Mouse (Mus musculus): ENCODE results near the gene Polr3e.

The Polr3e gene

GRCm38 (mm10) chr7:120917592-120918461 is at the start of gene Polr3e:
Gene Polr3e (plus strand): TSS chr7:120917744.
- in situ Hi-C loops (cut with MboI; ENCODE audit: low sequenced_read_pairs), result no loop called here

- in situ Hi-C loops (cut with MboI; ENCODE audit: low sequenced_read_pairs), result no loop called here
Measured at GRCm38 (mm10) chr7:120869883-120870282, 47.7 kb upstream of the Polr3e start.

- in situ Hi-C loops (cut with MboI; ENCODE audit: low sequenced_read_pairs), result no loop called here
Measured at GRCm38 (mm10) chr7:120870431-120871008, 47.0 kb upstream of the Polr3e start.

DNA sequence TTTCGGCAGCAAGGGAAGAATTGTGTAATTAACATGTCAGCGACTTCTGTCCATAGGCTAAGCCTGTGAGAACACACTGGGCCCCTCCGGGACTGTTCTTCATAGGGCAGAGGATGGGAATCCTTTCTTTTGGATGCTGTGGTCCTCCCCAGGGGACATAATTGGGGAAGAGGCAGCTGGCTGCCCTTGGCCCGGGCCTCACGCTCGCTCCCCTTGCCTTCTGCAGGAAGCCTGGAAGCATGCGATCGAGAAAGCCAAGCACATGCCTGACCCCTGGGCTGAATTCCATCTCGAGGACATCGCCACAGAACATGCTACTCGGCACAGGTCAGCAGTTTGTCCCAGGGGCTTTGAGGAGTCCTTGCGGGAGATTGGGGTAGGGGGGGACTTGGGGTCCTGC is 44.5 kb upstream of the Polr3e start:
- in situ Hi-C loops (cut with MboI; ENCODE audit: low sequenced_read_pairs), result no loop called here

GRCm38 (mm10) chr7:120874021-120874420 is 43.5 kb upstream of the Polr3e start:
- in situ Hi-C loops (cut with MboI; ENCODE audit: low sequenced_read_pairs), result no loop called here

- in situ Hi-C loops (cut with MboI; ENCODE audit: low sequenced_read_pairs), result no loop called here
Measured at GRCm38 (mm10) chr7:120874764-120875539, 42.6 kb upstream of the Polr3e start.

- in situ Hi-C loops (cut with MboI; ENCODE audit: low sequenced_read_pairs), result no loop called here
Measured at GRCm38 (mm10) chr7:120875540-120876388, 41.8 kb upstream of the Polr3e start.

- in situ Hi-C loops (cut with MboI; ENCODE audit: low sequenced_read_pairs), result no loop called here
Measured at GRCm38 (mm10) chr7:120878271-120878670, 39.3 kb upstream of the Polr3e start.

DNA sequence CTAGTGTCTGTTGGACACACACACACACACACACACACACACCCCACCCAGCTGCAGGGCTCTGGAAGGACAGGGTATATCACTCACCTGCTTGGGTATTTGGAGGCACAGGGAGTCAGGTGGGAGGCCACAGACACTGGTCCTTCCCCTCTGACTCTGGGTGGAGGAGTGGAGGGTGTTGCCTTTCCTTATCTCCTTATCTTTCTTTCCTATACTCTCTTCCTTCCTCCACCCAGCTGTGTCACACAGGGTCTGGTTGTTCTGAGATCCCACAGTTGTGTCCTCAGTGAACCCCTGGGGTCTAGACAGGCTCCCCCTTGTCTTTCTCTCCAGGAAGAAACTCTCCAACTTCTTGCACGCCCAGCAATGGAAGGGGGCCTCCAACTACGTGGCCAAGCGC is 37.6 kb upstream of the Polr3e start:
- in situ Hi-C loops (cut with MboI; ENCODE audit: low sequenced_read_pairs), result no loop called here

DNA sequence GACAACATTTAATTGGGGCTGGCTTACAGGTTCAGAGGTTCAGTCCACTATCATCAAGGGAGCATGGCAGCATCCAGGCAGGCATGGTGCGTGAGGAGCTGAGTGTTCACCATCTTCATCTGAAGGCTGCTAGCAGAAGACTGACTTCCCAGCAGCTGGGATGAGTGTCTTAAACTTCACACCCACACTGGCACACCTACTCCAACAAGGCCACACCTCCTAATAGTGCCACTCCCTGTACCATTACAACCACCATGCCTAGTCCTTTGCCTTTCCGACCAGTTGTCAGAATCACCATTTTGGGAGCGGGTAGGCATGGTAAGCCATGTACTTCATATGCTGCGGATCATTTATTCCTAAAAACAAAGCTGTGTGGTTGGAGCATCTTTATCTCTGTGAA is 36.8 kb upstream of the Polr3e start:
- in situ Hi-C loops (cut with MboI; ENCODE audit: low sequenced_read_pairs), result no loop called here

- in situ Hi-C loops (cut with MboI; ENCODE audit: low sequenced_read_pairs), result no loop called here
Measured at GRCm38 (mm10) chr7:120881451-120881850, 36.1 kb upstream of the Polr3e start.

DNA sequence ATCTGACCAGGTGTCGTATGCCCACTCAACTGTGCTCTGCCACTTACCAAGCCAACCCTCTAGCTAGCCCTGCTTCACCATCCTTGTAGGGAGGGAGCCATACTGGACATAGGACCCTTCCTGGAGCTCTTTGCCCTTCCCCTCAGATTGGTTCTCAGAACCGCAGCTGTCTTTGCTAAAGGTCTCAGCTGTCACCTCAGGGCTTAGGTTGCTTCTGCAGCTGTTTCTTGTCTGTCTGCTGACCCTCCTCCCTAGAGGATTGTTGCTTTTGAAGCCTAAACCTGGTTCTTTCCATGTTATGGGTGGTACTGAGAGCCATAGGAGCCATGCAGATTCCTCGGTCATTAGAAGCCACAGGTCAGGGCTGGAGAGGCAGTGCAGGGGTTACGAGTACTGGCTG is 34.9 kb upstream of the Polr3e start:
- in situ Hi-C loops (cut with MboI; ENCODE audit: low sequenced_read_pairs), result no loop called here

DNA sequence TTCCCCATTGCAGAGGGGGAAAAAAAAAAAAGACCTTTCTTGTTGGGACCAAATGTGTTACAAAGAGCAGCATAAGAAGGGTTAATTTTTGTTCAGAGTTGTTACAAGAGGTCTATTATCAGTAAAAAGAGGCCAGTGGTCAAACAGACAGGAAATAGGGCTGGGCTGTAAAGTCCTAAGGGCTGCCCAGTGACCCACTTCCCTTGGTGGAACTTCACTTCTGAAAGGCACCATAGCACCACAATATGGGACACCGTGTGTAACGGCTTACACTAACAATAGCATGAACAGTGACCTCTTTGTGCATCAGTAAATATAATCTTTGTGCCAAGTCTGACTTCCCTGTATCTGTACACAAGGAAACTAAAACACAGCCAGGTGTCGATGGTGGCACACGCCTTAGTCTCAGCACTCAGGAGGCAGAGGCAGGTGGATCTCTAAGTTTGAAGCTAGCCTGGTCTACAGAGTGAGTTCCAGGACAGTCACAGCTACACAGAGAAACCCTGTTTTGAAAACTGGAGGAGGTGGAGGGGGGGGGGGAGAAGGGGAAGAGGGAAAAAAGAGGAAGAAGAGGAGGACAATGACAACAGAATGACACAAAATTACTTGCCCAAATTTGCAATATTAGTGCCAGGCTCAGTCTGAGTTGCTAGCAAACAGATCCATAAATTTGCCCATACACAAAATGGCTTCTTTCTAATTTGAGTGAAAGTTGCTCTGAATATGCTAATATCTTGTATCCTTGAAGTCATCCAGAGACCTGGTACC is 33.8 kb upstream of the Polr3e start:
- in situ Hi-C loops (cut with MboI; ENCODE audit: low sequenced_read_pairs), result no loop called here

DNA sequence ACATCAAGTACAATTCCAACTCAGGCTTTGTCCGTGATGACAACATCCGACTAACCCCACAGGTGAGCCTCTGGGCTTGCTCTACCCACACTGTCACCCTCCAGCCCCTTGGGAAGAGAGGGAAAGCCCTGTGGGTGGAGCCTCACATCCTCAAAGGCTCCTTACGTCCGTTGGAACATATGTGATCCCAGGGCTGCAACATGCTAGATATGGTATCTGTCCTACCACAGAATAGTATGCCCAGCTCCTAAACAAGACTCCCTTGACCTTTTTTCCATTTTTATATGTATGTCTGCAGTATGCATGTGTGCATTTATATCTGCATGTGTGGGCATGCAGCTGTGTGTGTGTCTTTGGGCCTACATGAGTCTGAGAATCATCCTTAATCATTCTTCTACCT is 32.8 kb upstream of the Polr3e start:
- in situ Hi-C loops (cut with MboI; ENCODE audit: low sequenced_read_pairs), result no loop called here

DNA sequence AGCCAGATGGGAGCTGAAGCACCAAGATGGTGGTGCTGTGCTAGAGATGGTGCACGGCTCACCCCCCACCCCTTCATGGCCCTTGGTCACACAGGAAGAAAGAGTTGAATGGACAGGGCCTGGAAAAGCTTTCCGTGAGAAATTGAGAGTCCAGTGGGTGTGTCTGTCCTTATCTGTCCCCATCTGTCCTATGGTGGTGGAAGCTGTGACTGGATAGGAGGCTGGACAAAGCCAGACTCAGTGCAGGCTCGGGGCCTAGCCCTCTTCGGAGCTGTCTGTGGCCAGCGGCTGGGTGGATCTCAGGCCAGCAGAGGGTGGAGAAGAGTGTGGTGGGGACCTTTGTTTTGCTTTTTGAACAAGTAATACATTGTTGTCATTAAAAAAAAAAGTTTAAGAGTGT is 24.4 kb upstream of the Polr3e start:
- in situ Hi-C loops (cut with MboI; ENCODE audit: low sequenced_read_pairs), result no loop called here

- in situ Hi-C loops (cut with MboI; ENCODE audit: low sequenced_read_pairs), result no loop called here
Measured at GRCm38 (mm10) chr7:120897054-120897453, 20.5 kb upstream of the Polr3e start.

- in situ Hi-C loops (cut with MboI; ENCODE audit: low sequenced_read_pairs), result no loop called here
Measured at GRCm38 (mm10) chr7:120897711-120898335, 19.7 kb upstream of the Polr3e start.

DNA sequence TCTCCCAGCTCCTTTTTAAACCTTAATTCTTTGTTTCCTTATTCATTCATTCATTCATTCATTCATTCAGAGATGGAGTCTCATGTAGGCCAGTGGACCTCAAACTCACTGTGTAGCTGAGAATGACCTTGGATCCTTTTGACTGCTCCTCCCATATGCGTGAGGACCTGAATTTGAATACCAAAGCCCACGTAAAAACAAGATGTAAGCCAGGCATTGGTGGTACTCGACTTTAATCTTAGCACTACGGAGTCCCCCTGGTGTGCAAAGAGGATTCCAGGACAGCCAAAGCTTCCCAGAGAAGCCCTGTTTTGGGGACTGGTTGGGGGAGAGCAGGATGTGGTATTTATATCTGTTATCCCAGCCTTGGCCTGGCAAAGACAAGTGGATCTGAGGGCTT is 17.4 kb upstream of the Polr3e start:
- in situ Hi-C loops (cut with MboI; ENCODE audit: low sequenced_read_pairs), result no loop called here

DNA sequence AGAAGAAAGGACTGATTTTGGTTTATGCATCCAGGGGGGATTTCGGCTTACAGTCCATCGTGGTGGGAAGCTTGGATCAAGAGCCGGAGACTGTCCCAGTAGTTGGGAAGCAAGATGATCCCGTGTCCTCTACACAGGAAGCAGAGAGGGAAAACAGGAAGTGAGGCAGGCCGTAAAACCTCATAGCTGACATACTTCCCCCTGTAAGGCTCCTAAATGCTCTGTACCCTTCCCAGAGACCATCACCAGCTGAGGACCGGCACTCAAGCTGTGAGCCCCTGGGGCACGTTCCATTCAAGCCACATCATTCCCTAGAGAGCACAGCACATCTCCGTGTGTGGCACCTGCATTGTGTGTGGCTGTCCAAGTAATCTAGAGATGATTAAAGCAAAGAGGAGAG is 15.8 kb upstream of the Polr3e start:
- in situ Hi-C loops (cut with MboI; ENCODE audit: low sequenced_read_pairs), result no loop called here

DNA sequence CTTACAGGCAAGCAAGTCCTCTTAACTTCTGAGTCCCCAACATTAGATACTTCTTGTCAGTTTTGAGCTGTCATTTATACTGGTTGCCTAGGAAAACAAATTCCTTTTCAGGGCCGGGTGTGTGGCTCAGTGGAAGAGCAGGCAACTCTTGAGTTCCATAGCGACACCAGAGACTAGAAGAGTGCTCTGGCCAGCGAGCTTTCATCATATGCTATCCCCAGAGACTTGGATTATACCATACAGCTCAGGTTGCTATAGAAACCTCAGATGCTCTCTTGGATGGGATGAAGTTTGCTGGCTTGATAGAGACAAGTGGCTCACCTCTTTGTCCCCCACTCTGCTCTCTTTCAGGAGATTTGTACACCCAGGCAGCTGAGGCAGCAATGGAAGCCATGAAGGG is 14.6 kb upstream of the Polr3e start:
- in situ Hi-C loops (cut with MboI; ENCODE audit: low sequenced_read_pairs), result no loop called here

Measured in CH12F3 (cell line).